Mouse (Mus musculus): ENCODE measurements around the gene Mrpl37. TPM values are rescaled to one million over a fixed set of nuclear protein-coding genes. Genes with fewer than 3 reads are reported as not detected.

Mrpl37 gene
- polyA plus RNA-seq, 1 experiment from 2014 or later = 81.9 TPM

GRCm38 (mm10) chr4:107013119-107013816, 53.4 kb downstream of the Mrpl37 start:
- no peak overlapping the region for H3K4me2 ChIP-seq
- no peak overlapping the region for H3K9ac ChIP-seq
- no peak overlapping the region for H3K4me3 ChIP-seq
- WGBS = 94% methylated on average over 6 of the region's 6 CpGs
- no peak for ATAC-seq
- H3K27me3 ChIP-seq = no peaks in the 10 kb centered on the region
- H3K36me3 ChIP-seq (ENCODE audit: poor library complexity, severe bottlenecking) = peaks cover 22% of the 10 kb centered on the region
- H3K4me1 ChIP-seq = peaks cover 52% of the 10 kb centered on the region
- no peak overlapping the region for H3K27ac ChIP-seq
- H3K9me3 ChIP-seq (replicated peaks) = no peaks in the 10 kb centered on the region

DNA sequence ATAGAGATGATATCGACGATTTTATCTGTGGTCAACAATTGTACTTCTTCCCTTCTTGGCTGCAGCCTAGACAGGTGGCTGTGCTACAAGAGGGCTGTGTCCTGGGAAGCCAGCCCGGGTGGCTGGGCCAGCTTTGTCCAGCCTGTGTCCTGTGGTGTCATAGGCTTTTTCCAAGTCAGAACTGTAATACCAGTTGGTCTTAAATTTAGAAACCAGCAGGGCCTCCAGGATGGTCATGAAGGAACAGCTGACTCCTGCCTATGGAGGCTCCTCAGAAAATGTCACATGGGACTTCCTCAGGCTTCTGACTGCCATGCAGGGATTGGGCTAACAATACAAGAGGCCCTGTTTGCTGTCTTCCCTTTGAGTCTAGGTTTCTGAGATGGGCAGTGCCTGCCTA, 54.1 kb downstream of the Mrpl37 start:
- no peak for ATAC-seq
- H3K27ac ChIP-seq = no peak overlapping the region
- no peaks in the 10 kb centered on the region for H3K27me3 ChIP-seq
- no peak overlapping the region for H3K4me2 ChIP-seq
- H3K36me3 ChIP-seq (ENCODE audit: poor library complexity, severe bottlenecking) = peaks cover 22% of the 10 kb centered on the region
- H3K4me1 ChIP-seq = peaks cover 46% of the 10 kb centered on the region
- no peak overlapping the region for H3K4me3 ChIP-seq
- no peaks in the 10 kb centered on the region for H3K9me3 ChIP-seq (replicated peaks)
- WGBS = 93% methylated on average over 3 of the region's 3 CpGs
- H3K9ac ChIP-seq = no peak overlapping the region

GRCm38 (mm10) chr4:107012005-107012478, 54.6 kb downstream of the Mrpl37 start:
- Histone ChIP-seq H3K27ac (no peak overlapping the region), H3K9me3 (replicated peaks) (no peaks in the 10 kb centered on the region), H3K4me3 (no peak overlapping the region), H3K9ac (no peak overlapping the region), H3K4me2 (no peak overlapping the region), H3K36me3 (ENCODE audit: poor library complexity, severe bottlenecking) (peaks cover 22% of the 10 kb centered on the region), H3K4me1 (peaks cover 40% of the 10 kb centered on the region), H3K27me3 (no peaks in the 10 kb centered on the region)
- ATAC-seq = no peak
- 73% methylated on average over 13 of the region's 13 CpGs for WGBS

GRCm38 (mm10) chr4:107011325-107012004, 55.2 kb downstream of the Mrpl37 start:
- Histone ChIP-seq H3K27ac (no peak overlapping the region), H3K4me2 (no peak overlapping the region), H3K36me3 (ENCODE audit: poor library complexity, severe bottlenecking) (peaks cover 22% of the 10 kb centered on the region), H3K9ac (no peak overlapping the region), H3K4me3 (no peak overlapping the region), H3K27me3 (no peaks in the 10 kb centered on the region), H3K4me1 (peaks cover 34% of the 10 kb centered on the region), H3K9me3 (replicated peaks) (no peaks in the 10 kb centered on the region)
- ATAC-seq = no peak
- 90% methylated on average over 8 of the region's 8 CpGs for WGBS

GRCm38 (mm10) chr4:107009548-107009947, 57.1 kb downstream of the Mrpl37 start:
- no peak overlapping the region for H3K4me2 ChIP-seq
- peaks cover 20% of the 10 kb centered on the region for H3K4me1 ChIP-seq
- peaks cover 16% of the 10 kb centered on the region for H3K36me3 ChIP-seq (ENCODE audit: poor library complexity, severe bottlenecking)
- H3K9ac ChIP-seq = no peak overlapping the region
- no peak overlapping the region for H3K4me3 ChIP-seq
- H3K27ac ChIP-seq = no peak overlapping the region
- H3K9me3 ChIP-seq (replicated peaks) = no peaks in the 10 kb centered on the region
- WGBS = 87% methylated on average over 7 of the region's 7 CpGs
- ATAC-seq = no peak
- H3K27me3 ChIP-seq = no peaks in the 10 kb centered on the region

DNA sequence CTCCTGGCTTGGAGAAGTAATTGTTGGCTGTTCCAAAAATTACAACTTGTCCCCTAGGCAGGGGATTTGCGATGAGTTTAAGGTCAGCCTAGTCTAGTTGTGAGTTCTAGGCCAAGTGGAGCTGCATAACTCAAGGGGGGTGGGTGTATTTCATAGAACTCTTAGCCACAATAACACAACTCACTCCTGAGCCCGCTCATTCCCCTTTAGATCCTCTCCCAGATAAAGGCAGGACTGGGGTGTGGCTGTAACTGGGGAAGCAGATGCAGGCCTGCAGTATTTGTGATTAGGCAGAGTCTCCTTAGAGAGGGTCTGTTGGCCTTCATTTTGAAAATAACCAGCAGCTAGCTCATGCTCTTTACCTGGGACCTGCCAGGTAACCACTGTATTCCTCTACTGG, 58.5 kb downstream of the Mrpl37 start:
- no peak overlapping the region for H3K4me2 ChIP-seq
- H3K4me1 ChIP-seq = peaks cover 26% of the 10 kb centered on the region
- H3K9me3 ChIP-seq (replicated peaks) = no peaks in the 10 kb centered on the region
- no peak for ATAC-seq
- no peak overlapping the region for H3K4me3 ChIP-seq
- H3K9ac ChIP-seq = no peak overlapping the region
- no peak overlapping the region for H3K27ac ChIP-seq
- no peaks in the 10 kb centered on the region for H3K27me3 ChIP-seq
- 90% methylated on average over 2 of the region's 2 CpGs for WGBS
- H3K36me3 ChIP-seq (ENCODE audit: poor library complexity, severe bottlenecking) = peaks cover 16% of the 10 kb centered on the region

- WGBS = 90% methylated on average over 8 of the region's 8 CpGs
- H3K4me2 ChIP-seq = no peak overlapping the region
- no peaks in the 10 kb centered on the region for H3K9me3 ChIP-seq (replicated peaks)
- H3K36me3 ChIP-seq (ENCODE audit: poor library complexity, severe bottlenecking) = peaks cover 16% of the 10 kb centered on the region
- H3K9ac ChIP-seq = no peak overlapping the region
- H3K4me1 ChIP-seq = peaks cover 28% of the 10 kb centered on the region
- H3K4me3 ChIP-seq = no peak overlapping the region
- H3K27ac ChIP-seq = no peak overlapping the region
- no peak for ATAC-seq
- H3K27me3 ChIP-seq = no peaks in the 10 kb centered on the region
Measured at GRCm38 (mm10) chr4:107007359-107007758, 59.3 kb downstream of the Mrpl37 start.

DNA sequence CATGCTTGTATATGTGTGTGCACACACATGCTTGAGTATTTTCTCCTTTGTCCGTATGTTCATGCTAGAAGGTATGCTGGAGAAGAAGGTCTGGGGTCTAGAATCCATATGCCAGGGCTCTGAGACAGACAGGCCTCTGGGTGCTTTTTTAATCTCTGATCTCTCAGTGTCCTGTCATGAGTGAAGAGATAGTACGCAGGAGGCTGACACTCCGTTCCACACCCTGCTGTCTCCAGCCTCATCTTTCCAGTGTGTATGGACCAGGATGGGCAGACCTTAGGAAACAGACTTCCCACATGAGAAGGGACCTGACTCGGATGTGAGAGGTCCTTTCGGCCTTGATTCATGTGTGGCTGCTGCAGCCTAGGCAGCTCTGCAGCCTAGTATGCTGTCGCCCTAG, 59.9 kb downstream of the Mrpl37 start:
- no peak for ATAC-seq
- Histone ChIP-seq H3K4me3 (no peak overlapping the region), H3K27ac (no peak overlapping the region), H3K4me2 (no peak overlapping the region), H3K4me1 (peaks cover 31% of the 10 kb centered on the region), H3K27me3 (no peaks in the 10 kb centered on the region), H3K9me3 (replicated peaks) (no peaks in the 10 kb centered on the region), H3K9ac (no peak overlapping the region), H3K36me3 (ENCODE audit: poor library complexity, severe bottlenecking) (peaks cover 16% of the 10 kb centered on the region)
- WGBS = 97% methylated on average over 6 of the region's 6 CpGs

DNA sequence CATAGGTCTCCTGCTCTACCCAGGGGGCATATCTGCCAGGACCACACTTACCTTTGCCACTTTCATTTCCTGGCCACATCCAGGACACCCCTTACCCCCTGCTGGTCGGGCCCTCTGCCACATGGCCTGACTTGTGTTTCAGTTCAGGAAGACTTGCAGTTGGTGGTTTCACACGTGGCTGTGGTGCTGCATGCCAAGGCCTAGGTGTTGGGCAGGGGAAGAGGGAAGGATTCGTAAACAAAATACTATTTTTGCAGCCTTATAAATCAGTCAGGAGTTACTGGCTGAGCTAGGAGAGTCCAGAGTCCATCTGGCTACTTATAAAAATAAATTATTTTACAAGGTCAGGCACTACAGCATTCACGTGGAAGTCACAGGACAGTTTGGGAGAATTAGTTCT, 60.4 kb downstream of the Mrpl37 start:
- H3K27ac ChIP-seq = no peak overlapping the region
- no peaks in the 10 kb centered on the region for H3K27me3 ChIP-seq
- peaks cover 16% of the 10 kb centered on the region for H3K36me3 ChIP-seq (ENCODE audit: poor library complexity, severe bottlenecking)
- WGBS = 82% methylated on average over 4 of the region's 4 CpGs
- H3K4me2 ChIP-seq = no peak overlapping the region
- no peaks in the 10 kb centered on the region for H3K9me3 ChIP-seq (replicated peaks)
- peaks cover 37% of the 10 kb centered on the region for H3K4me1 ChIP-seq
- no peak for ATAC-seq
- H3K9ac ChIP-seq = no peak overlapping the region
- H3K4me3 ChIP-seq = no peak overlapping the region

Other genes starting within 250 kb of the Mrpl37 start
- gene Ssbp3, start 156.2 kb downstream of the Mrpl37 start, polyA plus RNA-seq (2015; fragmentation: Nextera tagmentation; extraction: Ambion mirVana) = 168 and 173 TPM in 2 replicates
- 4.8 and 5.6 TPM in 2 replicates for gene Cyb5rl, start 120 bp upstream of the Mrpl37 start, polyA plus RNA-seq (2015; fragmentation: Nextera tagmentation; extraction: Ambion mirVana)
- gene Cdcp2, start 30.0 kb upstream of the Mrpl37 start, polyA plus RNA-seq (2015; fragmentation: Nextera tagmentation; extraction: Ambion mirVana) = not detected in 2 replicates
- gene Tmem59, start 111.5 kb upstream of the Mrpl37 start, polyA plus RNA-seq (2015; fragmentation: Nextera tagmentation; extraction: Ambion mirVana) = 335 and 337 TPM in 2 replicates
- gene Tceanc2, start 112.2 kb upstream of the Mrpl37 start, polyA plus RNA-seq (2015; fragmentation: Nextera tagmentation; extraction: Ambion mirVana) = 38.9 and 52.3 TPM in 2 replicates
- gene Ldlrad1, start 142.3 kb upstream of the Mrpl37 start, polyA plus RNA-seq (2015; fragmentation: Nextera tagmentation; extraction: Ambion mirVana) = not detected in 2 replicates
- 67.4 and 68.9 TPM in 2 replicates for gene Lrrc42, start 186.7 kb upstream of the Mrpl37 start, polyA plus RNA-seq (2015; fragmentation: Nextera tagmentation; extraction: Ambion mirVana)
- 32.6 and 39.5 TPM in 2 replicates for gene Hspb11, start 186.7 kb upstream of the Mrpl37 start, polyA plus RNA-seq (2015; fragmentation: Nextera tagmentation; extraction: Ambion mirVana)
- not detected in 2 replicates for gene Dio1, start 240.3 kb upstream of the Mrpl37 start, polyA plus RNA-seq (2015; fragmentation: Nextera tagmentation; extraction: Ambion mirVana)
- gene Yipf1, start 247.5 kb upstream of the Mrpl37 start, polyA plus RNA-seq (2015; fragmentation: Nextera tagmentation; extraction: Ambion mirVana) = 45.8 and 51.1 TPM in 2 replicates